Mouse (Mus musculus): ENCODE results near the gene Gm11627. TPM values are rescaled to one million over a fixed set of nuclear protein-coding genes. Genes with fewer than 3 reads are reported as not detected.

The Gm11627 gene
- polyA plus RNA-seq, 1 experiment from 2014 or later = 18.9 TPM

GRCm38 (mm10) chr11:102575034-102575433 is 4.2 kb downstream of the Gm11627 start:
- 77% methylated on average over 1 of the region's 1 CpGs for WGBS
- Histone ChIP-seq H3K9me3 (ENCODE audit: control insufficient read depth, low read depth, low read length) (no peaks in the 10 kb centered on the region), H3K4me2 (replicated peaks; ENCODE audit: low read depth, low read length) (no peak overlapping the region), H3K4me1 (ENCODE audit: control insufficient read depth, insufficient read depth, low read length) (no peaks in the 10 kb centered on the region), H3K27ac (ENCODE audit: low read length) (no peak overlapping the region), H3K9ac (replicated peaks; ENCODE audit: low read depth, low read length) (no peak overlapping the region), H3K4me3 (ENCODE audit: low read depth, low read length) (no peak overlapping the region), H3K36me3 (ENCODE audit: control insufficient read depth, insufficient read depth, low read length) (no peaks in the 10 kb centered on the region), H3K27me3 (ENCODE audit: control insufficient read depth, insufficient read depth, low read length) (no peaks in the 10 kb centered on the region)
- no peak for ATAC-seq (ENCODE audit: insufficient number of reproducible peaks, insufficient read depth, low FRiP score, low read depth)

- Histone ChIP-seq H3K9ac (replicated peaks; ENCODE audit: low read depth, low read length) (peak overlapping the region; percentile 34), H3K4me3 (ENCODE audit: low read depth, low read length) (peak overlapping the region; percentile 27), H3K4me2 (replicated peaks; ENCODE audit: low read depth, low read length) (peak overlapping the region; percentile 52), H3K9me3 (ENCODE audit: control insufficient read depth, low read depth, low read length) (no peaks in the 10 kb centered on the region), H3K4me1 (ENCODE audit: control insufficient read depth, insufficient read depth, low read length) (no peaks in the 10 kb centered on the region), H3K27ac (ENCODE audit: low read length) (no peak overlapping the region), H3K36me3 (ENCODE audit: control insufficient read depth, insufficient read depth, low read length) (no peaks in the 10 kb centered on the region), H3K27me3 (ENCODE audit: control insufficient read depth, insufficient read depth, low read length) (no peaks in the 10 kb centered on the region)
- 13% methylated on average over 18 of the region's 18 CpGs for WGBS
- ATAC-seq (ENCODE audit: insufficient number of reproducible peaks, insufficient read depth, low FRiP score, low read depth) = peak; percentile 71; the same call in 1 of the 2 replicates
Observed at GRCm38 (mm10) chr11:102572866-102573663, 6.2 kb downstream of the Gm11627 start.

GRCm38 (mm10) chr11:102568756-102569377 is 10.4 kb downstream of the Gm11627 start:
- no peak for ATAC-seq (ENCODE audit: insufficient number of reproducible peaks, insufficient read depth, low FRiP score, low read depth)

GRCm38 (mm10) chr11:102568191-102568590 is 11.1 kb downstream of the Gm11627 start:
- Histone ChIP-seq H3K36me3 (ENCODE audit: control insufficient read depth, insufficient read depth, low read length) (no peaks in the 10 kb centered on the region), H3K4me3 (ENCODE audit: low read depth, low read length) (no peak overlapping the region), H3K4me2 (replicated peaks; ENCODE audit: low read depth, low read length) (no peak overlapping the region), H3K27ac (ENCODE audit: low read length) (no peak overlapping the region), H3K9me3 (ENCODE audit: control insufficient read depth, low read depth, low read length) (no peaks in the 10 kb centered on the region), H3K4me1 (ENCODE audit: control insufficient read depth, insufficient read depth, low read length) (no peaks in the 10 kb centered on the region), H3K27me3 (ENCODE audit: control insufficient read depth, insufficient read depth, low read length) (no peaks in the 10 kb centered on the region), H3K9ac (replicated peaks; ENCODE audit: low read depth, low read length) (no peak overlapping the region)
- WGBS = 74% methylated on average over 12 of the region's 12 CpGs
- no peak for ATAC-seq (ENCODE audit: insufficient number of reproducible peaks, insufficient read depth, low FRiP score, low read depth)

More at GRCm38 (mm10) chr11:102568756-102569377, 10.4 kb downstream of the Gm11627 start:
- no peaks in the 10 kb centered on the region for H3K9me3 ChIP-seq (ENCODE audit: control insufficient read depth, low read depth, low read length)
- H3K4me3 ChIP-seq (ENCODE audit: low read depth, low read length) = no peak overlapping the region
- no peaks in the 10 kb centered on the region for H3K4me1 ChIP-seq (ENCODE audit: control insufficient read depth, insufficient read depth, low read length)
- no peak overlapping the region for H3K9ac ChIP-seq (replicated peaks; ENCODE audit: low read depth, low read length)
- H3K4me2 ChIP-seq (replicated peaks; ENCODE audit: low read depth, low read length) = no peak overlapping the region
- no peak overlapping the region for H3K27ac ChIP-seq (ENCODE audit: low read length)
- WGBS = 71% methylated on average over 7 of the region's 7 CpGs
- H3K27me3 ChIP-seq (ENCODE audit: control insufficient read depth, insufficient read depth, low read length) = no peaks in the 10 kb centered on the region
- H3K36me3 ChIP-seq (ENCODE audit: control insufficient read depth, insufficient read depth, low read length) = no peaks in the 10 kb centered on the region

- no peak for ATAC-seq (ENCODE audit: insufficient number of reproducible peaks, insufficient read depth, low FRiP score, low read depth)
- no peak overlapping the region for H3K27ac ChIP-seq (ENCODE audit: low read length)
- WGBS = 93% methylated on average over 15 of the region's 15 CpGs
Observed at GRCm38 (mm10) chr11:102567723-102568122, 11.5 kb downstream of the Gm11627 start.

GRCm38 (mm10) chr11:102567157-102567556 is 12.1 kb downstream of the Gm11627 start:
- no peaks in the 10 kb centered on the region for H3K27me3 ChIP-seq (ENCODE audit: control insufficient read depth, insufficient read depth, low read length)
- H3K4me3 ChIP-seq (ENCODE audit: low read depth, low read length) = no peak overlapping the region
- 88% methylated on average over 6 of the region's 6 CpGs for WGBS
- no peak overlapping the region for H3K4me2 ChIP-seq (replicated peaks; ENCODE audit: low read depth, low read length)
- H3K9me3 ChIP-seq (ENCODE audit: control insufficient read depth, low read depth, low read length) = no peaks in the 10 kb centered on the region
- no peak overlapping the region for H3K9ac ChIP-seq (replicated peaks; ENCODE audit: low read depth, low read length)
- H3K36me3 ChIP-seq (ENCODE audit: control insufficient read depth, insufficient read depth, low read length) = no peaks in the 10 kb centered on the region
- no peak overlapping the region for H3K27ac ChIP-seq (ENCODE audit: low read length)
- no peaks in the 10 kb centered on the region for H3K4me1 ChIP-seq (ENCODE audit: control insufficient read depth, insufficient read depth, low read length)
- no peak for ATAC-seq (ENCODE audit: insufficient number of reproducible peaks, insufficient read depth, low FRiP score, low read depth)

More at GRCm38 (mm10) chr11:102567723-102568122, 11.5 kb downstream of the Gm11627 start:
- no peak overlapping the region for H3K9ac ChIP-seq (replicated peaks; ENCODE audit: low read depth, low read length)
- H3K4me2 ChIP-seq (replicated peaks; ENCODE audit: low read depth, low read length) = no peak overlapping the region
- H3K27me3 ChIP-seq (ENCODE audit: control insufficient read depth, insufficient read depth, low read length) = no peaks in the 10 kb centered on the region
- no peak overlapping the region for H3K4me3 ChIP-seq (ENCODE audit: low read depth, low read length)
- H3K36me3 ChIP-seq (ENCODE audit: control insufficient read depth, insufficient read depth, low read length) = no peaks in the 10 kb centered on the region
- H3K4me1 ChIP-seq (ENCODE audit: control insufficient read depth, insufficient read depth, low read length) = no peaks in the 10 kb centered on the region
- H3K9me3 ChIP-seq (ENCODE audit: control insufficient read depth, low read depth, low read length) = no peaks in the 10 kb centered on the region

- H3K9me3 ChIP-seq (ENCODE audit: control insufficient read depth, low read depth, low read length) = no peaks in the 10 kb centered on the region
- WGBS = 96% methylated on average over 1 of the region's 1 CpGs
- no peak for ATAC-seq (ENCODE audit: insufficient number of reproducible peaks, insufficient read depth, low FRiP score, low read depth)
- H3K27me3 ChIP-seq (ENCODE audit: control insufficient read depth, insufficient read depth, low read length) = no peaks in the 10 kb centered on the region
- no peak overlapping the region for H3K9ac ChIP-seq (replicated peaks; ENCODE audit: low read depth, low read length)
- H3K4me1 ChIP-seq (ENCODE audit: control insufficient read depth, insufficient read depth, low read length) = no peaks in the 10 kb centered on the region
- H3K4me2 ChIP-seq (replicated peaks; ENCODE audit: low read depth, low read length) = no peak overlapping the region
- H3K27ac ChIP-seq (ENCODE audit: low read length) = no peak overlapping the region
- no peak overlapping the region for H3K4me3 ChIP-seq (ENCODE audit: low read depth, low read length)
- no peaks in the 10 kb centered on the region for H3K36me3 ChIP-seq (ENCODE audit: control insufficient read depth, insufficient read depth, low read length)
Observed at GRCm38 (mm10) chr11:102566290-102566689, 13.0 kb downstream of the Gm11627 start.

- ATAC-seq (ENCODE audit: insufficient number of reproducible peaks, insufficient read depth, low FRiP score, low read depth) = no peak
- no peak overlapping the region for H3K9ac ChIP-seq (replicated peaks; ENCODE audit: low read depth, low read length)
- H3K4me3 ChIP-seq (ENCODE audit: low read depth, low read length) = no peak overlapping the region
- H3K4me2 ChIP-seq (replicated peaks; ENCODE audit: low read depth, low read length) = no peak overlapping the region
- no peaks in the 10 kb centered on the region for H3K27me3 ChIP-seq (ENCODE audit: control insufficient read depth, insufficient read depth, low read length)
- no peaks in the 10 kb centered on the region for H3K4me1 ChIP-seq (ENCODE audit: control insufficient read depth, insufficient read depth, low read length)
- H3K36me3 ChIP-seq (ENCODE audit: control insufficient read depth, insufficient read depth, low read length) = no peaks in the 10 kb centered on the region
- no peak overlapping the region for H3K27ac ChIP-seq (ENCODE audit: low read length)
- no peaks in the 10 kb centered on the region for H3K9me3 ChIP-seq (ENCODE audit: control insufficient read depth, low read depth, low read length)
Observed at GRCm38 (mm10) chr11:102565741-102566140, 13.5 kb downstream of the Gm11627 start.

All from stomach, embryonic 14.5 days (tissue).